Mouse (Mus musculus): ENCODE measurements around the gene Krt80. TPM values are rescaled to one million over a fixed set of nuclear protein-coding genes. Genes with fewer than 3 reads are reported as not detected.

Krt80 gene
- polyA plus RNA-seq, 1 experiment from 2014 or later, result 1.6 TPM

DNA sequence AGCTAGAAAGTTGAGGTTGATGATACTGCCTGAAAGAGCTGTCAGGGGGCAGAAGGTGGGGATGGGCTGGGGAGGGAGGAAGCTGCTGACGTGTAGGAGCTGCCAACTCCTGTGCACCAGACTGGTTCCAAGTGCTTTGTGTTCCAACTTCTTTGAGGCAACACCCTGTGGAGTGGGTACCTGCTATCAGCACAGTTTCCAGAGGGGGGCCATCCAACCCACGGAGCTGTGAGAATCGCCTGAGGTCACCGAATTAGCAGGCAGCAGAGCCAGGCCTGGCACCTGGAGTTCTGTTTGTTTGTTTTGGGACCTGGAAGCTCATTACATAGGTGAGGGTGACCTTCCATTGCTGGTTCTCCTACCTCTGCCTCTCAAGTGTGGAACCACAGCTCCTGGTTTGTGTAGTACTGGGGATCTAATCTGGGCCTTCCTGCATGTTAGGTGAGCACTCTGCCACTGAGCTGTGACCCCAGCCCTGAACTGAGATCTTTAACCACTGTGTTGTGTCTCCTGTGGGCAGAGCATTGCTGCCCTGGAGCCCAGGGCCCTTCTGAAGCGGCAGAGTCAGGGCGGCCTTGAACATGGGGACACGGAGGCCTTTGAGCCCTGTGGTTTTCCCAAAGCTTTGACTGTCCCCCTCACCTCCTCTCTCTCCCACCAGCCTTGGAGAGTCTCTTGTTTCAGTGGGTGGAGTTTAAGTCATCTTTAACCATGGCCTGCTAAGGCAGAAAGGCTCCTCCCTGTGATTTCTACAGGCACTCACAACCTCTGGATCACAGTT is 4.9 kb downstream of the Krt80 start:
- Histone ChIP-seq H3K4me2 (ENCODE audit: low read length) (no peak overlapping the region), H3K27me3 (replicated peaks; ENCODE audit: control insufficient read depth, insufficient read depth, low read length) (no peaks in the 10 kb centered on the region), H3K27ac (ENCODE audit: low read depth) (no peak overlapping the region), H3K9ac (ENCODE audit: low read length) (no peak overlapping the region), H3K36me3 (ENCODE audit: control insufficient read depth, insufficient read depth, low read length) (no peaks in the 10 kb centered on the region), H3K4me3 (ENCODE audit: low read depth, low read length) (no peak overlapping the region), H3K9me3 (ENCODE audit: control insufficient read depth, low read length) (no peaks in the 10 kb centered on the region), H3K4me1 (replicated peaks; ENCODE audit: control insufficient read depth, insufficient read depth, low read length) (peaks cover 4% of the 10 kb centered on the region)
- no peak for DNase-seq (ENCODE audit: low spot score)
- WGBS, result 64% methylated on average over 7 of the region's 7 CpGs
- ATAC-seq (replicated peaks; ENCODE audit: low FRiP score, low TSS enrichment, low read depth), result no peak

DNA sequence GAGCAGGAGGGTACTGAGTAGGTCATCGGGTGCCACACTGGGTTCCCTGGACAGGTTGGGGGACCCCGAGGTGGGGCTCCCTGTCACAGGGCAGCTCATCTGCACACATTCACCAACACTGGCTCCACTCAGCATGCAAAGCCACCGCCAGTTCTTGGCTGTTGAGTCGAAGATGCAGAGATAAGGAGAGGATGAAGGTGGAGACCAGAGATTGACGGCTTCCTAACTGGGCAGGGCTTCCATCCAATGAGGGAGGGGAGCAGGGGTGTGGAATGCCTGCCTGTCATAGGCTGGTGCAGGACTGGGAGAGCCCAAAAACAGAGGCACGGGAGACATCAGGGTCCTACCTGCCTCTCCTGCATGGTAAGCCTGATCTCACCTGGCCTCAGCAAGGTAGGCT is 5.5 kb downstream of the Krt80 start:
- Histone ChIP-seq H3K4me2 (ENCODE audit: low read length) (no peak overlapping the region), H3K36me3 (ENCODE audit: control insufficient read depth, insufficient read depth, low read length) (no peaks in the 10 kb centered on the region), H3K27me3 (replicated peaks; ENCODE audit: control insufficient read depth, insufficient read depth, low read length) (no peaks in the 10 kb centered on the region), H3K27ac (ENCODE audit: low read depth) (no peak overlapping the region), H3K4me1 (replicated peaks; ENCODE audit: control insufficient read depth, insufficient read depth, low read length) (no peaks in the 10 kb centered on the region; the same call in 1 of the 2 replicates), H3K9me3 (ENCODE audit: control insufficient read depth, low read length) (no peaks in the 10 kb centered on the region), H3K4me3 (ENCODE audit: low read depth, low read length) (no peak overlapping the region), H3K9ac (ENCODE audit: low read length) (no peak overlapping the region)
- whole genome bisulfite sequencing, result 56% methylated on average over 6 of the region's 6 CpGs
- ATAC-seq (replicated peaks; ENCODE audit: low FRiP score, low TSS enrichment, low read depth) (no peak), DNase-seq (ENCODE audit: low spot score) (no peak)

DNA sequence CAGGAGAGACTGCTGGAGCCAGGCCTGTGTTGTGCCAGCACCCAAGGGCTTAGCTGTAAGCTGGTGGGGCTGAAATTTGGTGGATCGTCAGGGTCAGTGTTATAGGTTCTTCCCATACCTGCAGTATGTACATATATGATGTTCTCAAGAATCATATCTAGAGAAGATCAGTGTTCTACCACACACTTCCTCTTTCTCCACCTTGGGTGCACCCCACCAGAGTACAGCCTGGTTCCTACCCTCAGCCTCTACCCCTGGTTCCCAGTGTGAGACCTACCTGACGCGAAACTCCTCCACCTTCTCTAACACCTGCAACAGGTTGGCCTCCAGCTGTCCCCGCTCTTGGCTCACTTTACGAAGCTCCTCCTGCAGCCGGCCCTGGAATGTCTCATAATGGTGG is 6.0 kb downstream of the Krt80 start:
- DNase-seq (ENCODE audit: low spot score) (no peak), ATAC-seq (replicated peaks; ENCODE audit: low FRiP score, low TSS enrichment, low read depth) (no peak)
- no peaks in the 10 kb centered on the region for H3K36me3 ChIP-seq (ENCODE audit: control insufficient read depth, insufficient read depth, low read length)
- H3K4me1 ChIP-seq (replicated peaks; ENCODE audit: control insufficient read depth, insufficient read depth, low read length), result no peaks in the 10 kb centered on the region; the same call in 1 of the 2 replicates
- no peak overlapping the region for H3K4me2 ChIP-seq (ENCODE audit: low read length)
- no peak overlapping the region for H3K9ac ChIP-seq (ENCODE audit: low read length)
- WGBS, result 78% methylated on average over 6 of the region's 6 CpGs
- no peaks in the 10 kb centered on the region for H3K9me3 ChIP-seq (ENCODE audit: control insufficient read depth, low read length)
- H3K27me3 ChIP-seq (replicated peaks; ENCODE audit: control insufficient read depth, insufficient read depth, low read length), result no peaks in the 10 kb centered on the region
- no peak overlapping the region for H3K4me3 ChIP-seq (ENCODE audit: low read depth, low read length)
- H3K27ac ChIP-seq (ENCODE audit: low read depth), result no peak overlapping the region

DNA sequence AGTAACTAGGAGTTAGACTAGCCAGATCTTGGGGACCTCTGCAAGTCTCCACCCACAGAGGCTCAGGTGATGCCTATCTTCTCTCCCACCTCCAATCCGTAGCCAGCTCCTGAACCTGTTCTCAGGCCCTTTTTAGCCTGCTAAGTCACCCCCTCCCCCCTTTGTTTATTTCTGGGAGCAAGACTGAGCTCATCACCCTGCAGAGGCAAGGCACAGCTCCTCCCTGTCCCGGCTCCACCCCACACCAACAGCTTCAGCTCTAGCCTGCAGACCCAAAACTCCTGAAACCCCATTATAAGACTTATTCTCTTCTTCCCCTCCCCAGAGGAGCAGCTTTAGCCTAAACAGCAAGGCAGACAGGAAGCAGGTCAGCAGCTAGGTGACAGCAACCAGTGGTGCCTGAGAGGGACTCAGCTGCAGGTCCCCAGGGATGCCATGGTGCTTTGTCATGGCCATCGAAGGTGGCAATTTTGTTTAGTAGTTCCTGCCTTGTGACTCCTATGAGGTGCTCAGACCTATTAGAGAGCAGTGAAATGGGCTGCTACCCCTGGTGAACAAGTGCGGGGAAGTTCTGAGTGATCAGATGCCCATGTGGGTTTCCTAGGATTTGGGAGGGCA is 7.5 kb downstream of the Krt80 start:
- Histone ChIP-seq H3K27ac (ENCODE audit: low read depth) (no peak overlapping the region), H3K4me3 (ENCODE audit: low read depth, low read length) (no peak overlapping the region), H3K9ac (ENCODE audit: low read length) (no peak overlapping the region), H3K4me2 (ENCODE audit: low read length) (no peak overlapping the region), H3K9me3 (ENCODE audit: control insufficient read depth, low read length) (no peaks in the 10 kb centered on the region), H3K36me3 (ENCODE audit: control insufficient read depth, insufficient read depth, low read length) (no peaks in the 10 kb centered on the region), H3K27me3 (replicated peaks; ENCODE audit: control insufficient read depth, insufficient read depth, low read length) (no peaks in the 10 kb centered on the region), H3K4me1 (replicated peaks; ENCODE audit: control insufficient read depth, insufficient read depth, low read length) (no peaks in the 10 kb centered on the region; the same call in 1 of the 2 replicates)
- no peak for DNase-seq (ENCODE audit: low spot score)
- no peak for ATAC-seq (replicated peaks; ENCODE audit: low FRiP score, low TSS enrichment, low read depth)
- 55% methylated on average over 4 of the region's 4 CpGs for WGBS

DNA sequence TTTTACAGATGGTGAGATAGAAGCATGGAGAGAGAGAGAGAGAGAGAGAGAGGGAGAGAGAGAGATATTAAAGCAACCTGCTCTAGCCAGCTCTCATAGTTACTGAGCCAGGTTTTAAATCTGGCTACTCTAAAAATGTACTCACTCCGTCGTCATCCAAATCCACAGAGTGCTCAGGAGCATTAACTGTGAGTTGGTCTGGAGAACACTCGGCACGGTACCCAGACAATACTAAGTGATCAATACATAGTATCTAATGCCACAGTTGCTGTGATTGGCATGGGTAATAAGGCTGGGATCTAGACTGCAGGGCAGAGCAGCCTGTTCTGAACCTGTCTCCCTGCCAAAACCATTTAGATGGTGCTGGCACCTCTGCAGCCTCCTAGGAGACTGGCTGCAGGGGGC is 14.6 kb downstream of the Krt80 start:
- no peaks in the 10 kb centered on the region for H3K36me3 ChIP-seq (ENCODE audit: control insufficient read depth, insufficient read depth, low read length)
- no peak overlapping the region for H3K4me2 ChIP-seq (ENCODE audit: low read length)
- H3K27me3 ChIP-seq (replicated peaks; ENCODE audit: control insufficient read depth, insufficient read depth, low read length), result no peaks in the 10 kb centered on the region
- WGBS, result 79% methylated on average over 4 of the region's 4 CpGs
- H3K9me3 ChIP-seq (ENCODE audit: control insufficient read depth, low read length), result no peaks in the 10 kb centered on the region
- no peak overlapping the region for H3K9ac ChIP-seq (ENCODE audit: low read length)
- H3K4me3 ChIP-seq (ENCODE audit: low read depth, low read length), result no peak overlapping the region
- H3K27ac ChIP-seq (ENCODE audit: low read depth), result no peak overlapping the region
- ATAC-seq (replicated peaks; ENCODE audit: low FRiP score, low TSS enrichment, low read depth) (no peak), DNase-seq (ENCODE audit: low spot score) (no peak)
- no peaks in the 10 kb centered on the region for H3K4me1 ChIP-seq (replicated peaks; ENCODE audit: control insufficient read depth, insufficient read depth, low read length)

DNA sequence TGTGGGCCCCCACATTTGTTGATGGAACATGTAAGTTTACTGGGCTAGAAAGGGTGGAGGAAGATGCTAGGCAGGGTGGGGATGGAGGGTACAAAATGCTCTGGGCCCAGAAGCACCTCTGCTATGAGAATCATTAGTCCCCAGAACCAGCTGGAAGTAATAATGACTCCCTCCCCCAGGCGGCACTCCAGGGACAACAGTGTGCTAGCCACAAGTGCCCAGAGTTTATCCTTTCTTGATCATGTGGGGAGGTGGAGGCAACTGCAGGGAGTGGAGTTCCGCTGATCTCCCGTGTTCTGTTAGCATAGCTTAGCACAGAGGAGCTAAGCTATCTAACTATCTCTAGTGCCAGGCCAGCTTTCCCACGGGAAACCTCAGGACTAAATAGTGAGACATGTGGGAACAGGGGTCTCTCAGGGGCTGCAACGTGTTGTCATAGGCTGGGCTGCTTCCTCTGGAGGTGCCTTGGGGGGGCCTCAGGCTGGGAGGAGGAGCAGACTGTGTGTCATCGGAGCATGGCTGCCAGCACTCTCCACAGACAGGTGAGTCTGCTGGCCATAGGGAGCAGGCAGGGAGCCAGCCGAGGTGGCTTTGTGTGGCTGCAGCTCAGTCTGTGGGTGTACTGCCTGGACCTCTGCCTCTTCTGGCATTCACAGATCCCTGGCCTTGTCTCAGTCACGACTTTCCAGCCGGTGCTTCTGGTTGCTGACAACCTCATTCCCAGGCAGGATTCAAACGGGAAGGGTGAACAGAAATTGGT is 17.1 kb downstream of the Krt80 start:
- Histone ChIP-seq H3K4me1 (replicated peaks; ENCODE audit: control insufficient read depth, insufficient read depth, low read length) (no peaks in the 10 kb centered on the region), H3K27ac (ENCODE audit: low read depth) (no peak overlapping the region), H3K9me3 (ENCODE audit: control insufficient read depth, low read length) (no peaks in the 10 kb centered on the region), H3K9ac (ENCODE audit: low read length) (no peak overlapping the region), H3K4me3 (ENCODE audit: low read depth, low read length) (no peak overlapping the region), H3K4me2 (ENCODE audit: low read length) (no peak overlapping the region), H3K27me3 (replicated peaks; ENCODE audit: control insufficient read depth, insufficient read depth, low read length) (no peaks in the 10 kb centered on the region), H3K36me3 (ENCODE audit: control insufficient read depth, insufficient read depth, low read length) (no peaks in the 10 kb centered on the region)
- DNase-seq (ENCODE audit: low spot score) (no peak), ATAC-seq (replicated peaks; ENCODE audit: low FRiP score, low TSS enrichment, low read depth) (no peak)
- WGBS, result 43% methylated on average over 10 of the region's 10 CpGs

DNA sequence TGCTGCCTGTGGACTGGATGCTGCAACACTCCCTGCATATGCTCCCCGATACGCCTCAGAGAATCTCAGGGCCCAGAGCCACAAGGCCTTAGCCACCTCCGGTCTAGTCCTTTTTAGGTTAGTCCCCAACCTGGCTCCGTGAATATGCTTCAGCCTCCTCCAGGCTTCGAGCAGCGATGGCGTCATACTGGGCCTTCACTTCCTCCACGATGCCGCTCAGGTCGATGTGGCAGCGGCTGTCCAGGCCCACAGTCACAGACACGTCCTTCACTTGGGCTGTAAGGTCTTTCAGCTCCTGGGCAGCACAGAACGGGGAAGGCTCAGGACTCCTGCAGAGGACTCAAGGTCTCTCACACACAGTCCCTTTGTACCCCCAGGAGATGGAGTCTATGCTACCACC is 17.9 kb downstream of the Krt80 start:
- no peaks in the 10 kb centered on the region for H3K36me3 ChIP-seq (ENCODE audit: control insufficient read depth, insufficient read depth, low read length)
- H3K27ac ChIP-seq (ENCODE audit: low read depth), result no peak overlapping the region
- H3K9me3 ChIP-seq (ENCODE audit: control insufficient read depth, low read length), result no peaks in the 10 kb centered on the region
- H3K4me3 ChIP-seq (ENCODE audit: low read depth, low read length), result no peak overlapping the region
- no peaks in the 10 kb centered on the region for H3K4me1 ChIP-seq (replicated peaks; ENCODE audit: control insufficient read depth, insufficient read depth, low read length)
- H3K4me2 ChIP-seq (ENCODE audit: low read length), result no peak overlapping the region
- 73% methylated on average over 13 of the region's 13 CpGs for WGBS
- no peak overlapping the region for H3K9ac ChIP-seq (ENCODE audit: low read length)
- H3K27me3 ChIP-seq (replicated peaks; ENCODE audit: control insufficient read depth, insufficient read depth, low read length), result no peaks in the 10 kb centered on the region
- ATAC-seq (replicated peaks; ENCODE audit: low FRiP score, low TSS enrichment, low read depth) (no peak), DNase-seq (ENCODE audit: low spot score) (no peak)

DNA sequence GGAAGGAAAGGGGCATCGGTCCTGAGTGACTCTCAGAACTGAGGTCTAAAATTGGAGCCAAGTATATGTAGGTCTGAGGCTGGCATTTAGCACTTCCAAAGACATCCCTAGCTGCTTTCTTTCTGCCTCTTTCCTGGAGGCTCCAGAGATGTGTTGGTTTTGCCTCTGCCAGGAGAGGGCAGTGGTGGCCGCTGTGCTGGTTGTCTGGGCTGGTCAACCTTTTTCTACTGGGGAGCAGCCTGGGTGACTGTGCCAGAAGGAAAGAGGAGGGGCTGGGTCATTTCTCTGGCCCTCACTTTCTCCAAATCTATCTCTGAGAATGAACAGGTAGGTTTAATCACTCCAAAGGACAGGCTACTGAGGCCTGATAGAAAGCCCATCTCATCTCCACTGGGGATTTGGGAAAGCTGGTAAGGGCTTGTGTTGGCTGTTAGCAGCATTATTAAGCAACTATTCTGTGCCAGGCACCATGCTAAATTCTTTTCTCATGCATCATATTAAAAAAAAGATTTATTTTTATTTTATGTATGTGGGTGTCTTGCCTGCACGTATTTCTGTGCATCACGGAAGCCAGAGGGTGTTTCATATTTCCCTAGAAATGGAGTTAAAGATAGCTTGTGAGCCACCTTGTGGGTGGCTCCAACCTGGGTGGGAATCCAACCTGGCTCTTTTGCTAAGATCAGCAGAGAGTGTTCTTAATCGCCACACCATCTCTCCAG is 28.0 kb downstream of the Krt80 start:
- DNase-seq (ENCODE audit: low spot score) (no peak), ATAC-seq (replicated peaks; ENCODE audit: low FRiP score, low TSS enrichment, low read depth) (no peak)
- no peaks in the 10 kb centered on the region for H3K9me3 ChIP-seq (ENCODE audit: control insufficient read depth, low read length)
- H3K4me2 ChIP-seq (ENCODE audit: low read length), result no peak overlapping the region
- H3K4me3 ChIP-seq (ENCODE audit: low read depth, low read length), result no peak overlapping the region
- 62% methylated on average over 5 of the region's 5 CpGs for WGBS
- H3K27me3 ChIP-seq (replicated peaks; ENCODE audit: control insufficient read depth, insufficient read depth, low read length), result no peaks in the 10 kb centered on the region
- no peaks in the 10 kb centered on the region for H3K4me1 ChIP-seq (replicated peaks; ENCODE audit: control insufficient read depth, insufficient read depth, low read length)
- no peaks in the 10 kb centered on the region for H3K36me3 ChIP-seq (ENCODE audit: control insufficient read depth, insufficient read depth, low read length)
- H3K9ac ChIP-seq (ENCODE audit: low read length), result no peak overlapping the region
- H3K27ac ChIP-seq (ENCODE audit: low read depth), result no peak overlapping the region
